Mouse (Mus musculus): ENCODE data around the gene Drd4. TPM values are rescaled to one million over a fixed set of nuclear protein-coding genes. Genes with fewer than 3 reads are reported as not detected.

Drd4 gene
- polyA plus RNA-seq, 1 experiment: 0.06 TPM

GRCm38 (mm10) chr7:141335044-141335579, 43.3 kb downstream of the Drd4 start:
- no peak for DNase-seq (ENCODE audit: low spot score)

GRCm38 (mm10) chr7:141335682-141336081, 43.9 kb downstream of the Drd4 start:
- no peak for DNase-seq (ENCODE audit: low spot score)

GRCm38 (mm10) chr7:141336296-141336695, 44.5 kb downstream of the Drd4 start:
- no peak for DNase-seq (ENCODE audit: low spot score)

GRCm38 (mm10) chr7:141337716-141338416, 46.1 kb downstream of the Drd4 start:
- no peak for DNase-seq (ENCODE audit: low spot score)

- peak; percentile 71 for DNase-seq (ENCODE audit: low spot score)
Measured at GRCm38 (mm10) chr7:141338576-141339131, 46.8 kb downstream of the Drd4 start, which contains the start of gene Eps8l2. TSS of gene Eps8l2 (plus strand) at chr7:141338880.

- no peak for DNase-seq (ENCODE audit: low spot score)
Measured at GRCm38 (mm10) chr7:141339215-141339920, 47.6 kb downstream of the Drd4 start.

GRCm38 (mm10) chr7:141340023-141340422, 48.2 kb downstream of the Drd4 start:
- DNase-seq (ENCODE audit: low spot score): no peak

GRCm38 (mm10) chr7:141340476-141340875, 48.7 kb downstream of the Drd4 start:
- no peak for DNase-seq (ENCODE audit: low spot score)

GRCm38 (mm10) chr7:141341689-141342226, 50.0 kb downstream of the Drd4 start:
- no peak for DNase-seq (ENCODE audit: low spot score)

- DNase-seq (ENCODE audit: low spot score): no peak
Measured at GRCm38 (mm10) chr7:141343230-141343629, 51.4 kb downstream of the Drd4 start.

- DNase-seq (ENCODE audit: low spot score): no peak
Measured at GRCm38 (mm10) chr7:141343696-141344095, 51.9 kb downstream of the Drd4 start.

GRCm38 (mm10) chr7:141344787-141345186, 53.0 kb downstream of the Drd4 start:
- DNase-seq (ENCODE audit: low spot score): no peak

Other genes with a start within 250 kb of the Drd4 start
- 0.45 and 0.55 TPM in 2 replicates for gene B4galnt4, start 230.9 kb upstream of the Drd4 start, polyA plus RNA-seq (2012; rRNA removed)
- gene Pkp3, start 213.8 kb upstream of the Drd4 start, polyA plus RNA-seq (2012; rRNA removed): 26.5 and 27.7 TPM in 2 replicates
- gene Sigirr, start 191.4 kb upstream of the Drd4 start, polyA plus RNA-seq (2012; rRNA removed): 13.8 and 15.0 TPM in 2 replicates
- gene Ano9, start 174.2 kb upstream of the Drd4 start, polyA plus RNA-seq (2012; rRNA removed): 7.5 and 13.7 TPM in 2 replicates
- 25.6 and 27.7 TPM in 2 replicates for gene Ptdss2, start 169.6 kb upstream of the Drd4 start, polyA plus RNA-seq (2012; rRNA removed)
- gene Rnh1, start 119.1 kb upstream of the Drd4 start, polyA plus RNA-seq (2012; rRNA removed): 126 and 135 TPM in 2 replicates
- 114 and 129 TPM in 2 replicates for gene Hras, start 98.0 kb upstream of the Drd4 start, polyA plus RNA-seq (2012; rRNA removed)
- 5.2 and 5.8 TPM in 2 replicates for gene Lrrc56, start 97.8 kb upstream of the Drd4 start, polyA plus RNA-seq (2012; rRNA removed)
- 8.4 and 11.6 TPM in 2 replicates for gene Lmntd2, start 77.9 kb upstream of the Drd4 start, polyA plus RNA-seq (2012; rRNA removed)
- gene Rassf7, start 76.1 kb upstream of the Drd4 start, polyA plus RNA-seq (2012; rRNA removed): 97.6 and 157 TPM in 2 replicates
- gene Phrf1, start 63.2 kb upstream of the Drd4 start, polyA plus RNA-seq (2012; rRNA removed): 16.4 and 30.4 TPM in 2 replicates
- 21.2 and 23.3 TPM in 2 replicates for gene Irf7, start 25.5 kb upstream of the Drd4 start, polyA plus RNA-seq (2012; rRNA removed)
- gene Cdhr5, start 15.2 kb upstream of the Drd4 start, polyA plus RNA-seq (2012; rRNA removed): 0.07 TPM in 1 of 2 replicates, not detected in the other
- 0.41 and 1.3 TPM in 2 replicates for gene Sct, start 12.9 kb upstream of the Drd4 start, polyA plus RNA-seq (2012; rRNA removed)
- 14.6 and 22.8 TPM in 2 replicates for gene Deaf1, start 35.7 kb downstream of the Drd4 start, polyA plus RNA-seq (2012; rRNA removed)
- gene Tmem80, start 35.7 kb downstream of the Drd4 start, polyA plus RNA-seq (2012; rRNA removed): 34.1 and 42.5 TPM in 2 replicates
- 79.7 and 109 TPM in 2 replicates for gene Eps8l2, start 46.9 kb downstream of the Drd4 start, polyA plus RNA-seq (2012; rRNA removed)
- gene Taldo1, start 100.2 kb downstream of the Drd4 start, polyA plus RNA-seq (2012; rRNA removed): 269 and 320 TPM in 2 replicates
- gene Gatd1, start 122.1 kb downstream of the Drd4 start, polyA plus RNA-seq (2012; rRNA removed): 48.3 and 59.2 TPM in 2 replicates
- 1.3 and 3.4 TPM in 2 replicates for gene Cend1, start 137.5 kb downstream of the Drd4 start, polyA plus RNA-seq (2012; rRNA removed)
- gene Slc25a22, start 145.9 kb downstream of the Drd4 start, polyA plus RNA-seq (2012; rRNA removed): 42.0 and 55.2 TPM in 2 replicates
- gene Pidd1, start 152.0 kb downstream of the Drd4 start, polyA plus RNA-seq (2012; rRNA removed): 4.7 and 4.8 TPM in 2 replicates
- 1,171 and 1,507 TPM in 2 replicates for gene Rplp2, start 155.4 kb downstream of the Drd4 start, polyA plus RNA-seq (2012; rRNA removed)
- gene Pnpla2, start 163.2 kb downstream of the Drd4 start, polyA plus RNA-seq (2012; rRNA removed): 108 and 133 TPM in 2 replicates
- gene Cracr2b, start 169.1 kb downstream of the Drd4 start, polyA plus RNA-seq (2012; rRNA removed): 24.0 and 25.8 TPM in 2 replicates
- gene Cd151, start 175.4 kb downstream of the Drd4 start, polyA plus RNA-seq (2012; rRNA removed): 280 and 288 TPM in 2 replicates
- 41.8 and 48.1 TPM in 2 replicates for gene Polr2l, start 183.1 kb downstream of the Drd4 start, polyA plus RNA-seq (2012; rRNA removed)
- gene Tspan4, start 183.2 kb downstream of the Drd4 start, polyA plus RNA-seq (2012; rRNA removed): 161 and 196 TPM in 2 replicates
- 28.5 and 32.0 TPM in 2 replicates for gene Chid1, start 247.9 kb downstream of the Drd4 start, polyA plus RNA-seq (2012; rRNA removed)